Comparison of ENCODE assay signal across 9 mouse cellular contexts in genomic region chr3:69257049-69257699, GRCm38 (mm10). TPM values are rescaled to one million over a fixed set of nuclear protein-coding genes. Genes with fewer than 3 reads are reported as not detected.
A peak's percentile ranks its signal among the peaks of the same experiment; 100 is the strongest.
DNase-seq lines count a peak whose midpoint lies in the region; ATAC-seq lines count a peak whose summit lies in the region.
"Had no signal": no experiment of that assay in that cellular context is flagged by ENCODE, and none has a peak within 500 bp of the region (broad histone marks: within the 10 kb centered on the region; RNA-seq: fewer than 3 reads in every experiment).

No protein-coding gene starts in this region.

- H3K27ac ChIP-seq in hindbrain, embryonic 11.5 days (ENCODE audit: low read depth, low read length): no peak overlapping the region
- H3K27ac ChIP-seq in hindbrain, embryonic 13.5 days: no peak overlapping the region
- no peak overlapping the region for H3K27ac ChIP-seq in forebrain, embryonic 13.5 days
- H3K27ac ChIP-seq in midbrain, embryonic 14.5 days (replicated peaks; ENCODE audit: low read depth, low read length): no peak overlapping the region
- H3K27ac ChIP-seq: embryonic facial prominence, embryonic 15.5 days had no signal

- H3K27me3 ChIP-seq in hindbrain, embryonic 11.5 days (ENCODE audit: control insufficient read depth, insufficient read depth, low read length): no peaks in the 10 kb centered on the region
- H3K27me3 ChIP-seq in hindbrain, embryonic 13.5 days: no peaks in the 10 kb centered on the region
- H3K27me3 ChIP-seq in forebrain, embryonic 13.5 days: no peaks in the 10 kb centered on the region
- no peaks in the 10 kb centered on the region for H3K27me3 ChIP-seq in midbrain, embryonic 14.5 days (ENCODE audit: control insufficient read depth, insufficient read depth, low read length)
- H3K27me3 ChIP-seq: embryonic facial prominence, embryonic 15.5 days had no signal

- H3K9ac ChIP-seq in hindbrain, embryonic 11.5 days (ENCODE audit: low read depth, low read length): no peak overlapping the region
- no peak overlapping the region for H3K9ac ChIP-seq in hindbrain, embryonic 13.5 days
- no peak overlapping the region for H3K9ac ChIP-seq in forebrain, embryonic 13.5 days
- H3K9ac ChIP-seq in midbrain, embryonic 14.5 days (replicated peaks; ENCODE audit: low read length): no peak overlapping the region
- H3K9ac ChIP-seq: embryonic facial prominence, embryonic 15.5 days had no signal

- 6% methylated on average over 2 of the region's 2 CpGs for WGBS in hindbrain, embryonic 11.5 days
- WGBS in hindbrain, embryonic 13.5 days: 8% methylated on average over 2 of the region's 2 CpGs
- 7% methylated on average over 2 of the region's 2 CpGs for WGBS in forebrain, embryonic 13.5 days
- 10% methylated on average over 2 of the region's 2 CpGs for WGBS in midbrain, embryonic 14.5 days

- peak; percentile 75 for DNase-seq in hindbrain, embryonic 11.5 days (ENCODE audit: low spot score)
- peak; percentile 85 for DNase-seq in CD4-positive, CD25-positive, alpha-beta regulatory T cell, adult 2 months (ENCODE audit: low read depth, low spot score)
- DNase-seq in brain, adult 2 months (ENCODE audit: low read depth, low spot score): peak; percentile 89
- peak; percentile 22 to 33 for DNase-seq in kidney, postnatal 4 days
- peak; percentile 92 for DNase-seq in midbrain, embryonic 14.5 days
- peak; percentile 19 for DNase-seq in yolk sac, embryonic 10.5 days (ENCODE audit: low spot score)

- no peaks in the 10 kb centered on the region for H3K9me3 ChIP-seq in hindbrain, embryonic 11.5 days (ENCODE audit: control insufficient read depth, low read length)
- no peaks in the 10 kb centered on the region for H3K9me3 ChIP-seq in hindbrain, embryonic 13.5 days
- no peaks in the 10 kb centered on the region for H3K9me3 ChIP-seq in forebrain, embryonic 13.5 days (replicated peaks)
- H3K9me3 ChIP-seq in midbrain, embryonic 14.5 days (ENCODE audit: control insufficient read depth, low read length): no peaks in the 10 kb centered on the region
- H3K9me3 ChIP-seq: embryonic facial prominence, embryonic 15.5 days had no signal

- no peaks in the 10 kb centered on the region for H3K4me1 ChIP-seq in hindbrain, embryonic 11.5 days (replicated peaks; ENCODE audit: control insufficient read depth, insufficient read depth, low read length)
- H3K4me1 ChIP-seq in hindbrain, embryonic 13.5 days (replicated peaks): no peaks in the 10 kb centered on the region
- H3K4me1 ChIP-seq in forebrain, embryonic 13.5 days: peaks cover 4% of the 10 kb centered on the region; the same call in 1 of the 2 replicates
- H3K4me1 ChIP-seq in midbrain, embryonic 14.5 days (ENCODE audit: control insufficient read depth, insufficient read depth, low read length): no peaks in the 10 kb centered on the region
- H3K4me1 ChIP-seq: embryonic facial prominence, embryonic 15.5 days had no signal

- H3K4me2 ChIP-seq in hindbrain, embryonic 11.5 days (replicated peaks; ENCODE audit: low read depth, low read length): no peak overlapping the region
- H3K4me2 ChIP-seq in hindbrain, embryonic 13.5 days: no peak overlapping the region
- H3K4me2 ChIP-seq in forebrain, embryonic 13.5 days: no peak overlapping the region
- no peak overlapping the region for H3K4me2 ChIP-seq in midbrain, embryonic 14.5 days (ENCODE audit: low read length)
- H3K4me2 ChIP-seq: embryonic facial prominence, embryonic 15.5 days had no signal

- ATAC-seq in hindbrain, embryonic 11.5 days (ENCODE audit: low FRiP score): peak; percentile 61; the same call in 1 of the 2 replicates
- ATAC-seq in hindbrain, embryonic 13.5 days (ENCODE audit: low FRiP score): no peak
- ATAC-seq in forebrain, embryonic 13.5 days: peak; percentile 59
- ATAC-seq in midbrain, embryonic 14.5 days (ENCODE audit: low FRiP score, low TSS enrichment): peak; percentile 58; the same call in 1 of the 2 replicates

- H3K36me3 ChIP-seq in hindbrain, embryonic 11.5 days (ENCODE audit: control insufficient read depth, insufficient read depth, low read length): no peaks in the 10 kb centered on the region
- no peaks in the 10 kb centered on the region for H3K36me3 ChIP-seq in hindbrain, embryonic 13.5 days
- no peaks in the 10 kb centered on the region for H3K36me3 ChIP-seq in forebrain, embryonic 13.5 days (ENCODE audit: poor library complexity, severe bottlenecking)
- H3K36me3 ChIP-seq in midbrain, embryonic 14.5 days (ENCODE audit: control insufficient read depth, insufficient read depth, low read length): no peaks in the 10 kb centered on the region
- H3K36me3 ChIP-seq: embryonic facial prominence, embryonic 15.5 days had no signal

- H3K4me3 ChIP-seq in hindbrain, embryonic 11.5 days (ENCODE audit: low read depth, low read length): no peak overlapping the region
- H3K4me3 ChIP-seq in hindbrain, embryonic 13.5 days: no peak overlapping the region
- no peak overlapping the region for H3K4me3 ChIP-seq in forebrain, embryonic 13.5 days
- no peak overlapping the region for H3K4me3 ChIP-seq in midbrain, embryonic 14.5 days (replicated peaks; ENCODE audit: low read depth, low read length)
- H3K4me3 ChIP-seq: embryonic facial prominence, embryonic 15.5 days had no signal

RNA-seq across cellular contexts. Expression of gene Arl14, which starts 35.0 kb away (rescaled TPM):
- polyA plus RNA-seq in hindbrain, embryonic 11.5 days (2014; fragmentation: Nextera tagmentation; extraction: Ambion mirVana): not detected in 2 replicates
- polyA plus RNA-seq in hindbrain, embryonic 13.5 days (2015; fragmentation: Nextera tagmentation; extraction: Ambion mirVana): not detected in 2 replicates
- not detected in 2 replicates for polyA plus RNA-seq in forebrain, embryonic 13.5 days (2015; fragmentation: Nextera tagmentation; extraction: Ambion mirVana)
- not detected in 2 replicates for polyA plus RNA-seq in midbrain, embryonic 14.5 days (2014; fragmentation: Nextera tagmentation; extraction: Ambion mirVana)

RNA-seq across cellular contexts. Expression of gene Ppm1l, which starts 59.5 kb away (rescaled TPM):
- 17.1 and 17.2 TPM in 2 replicates for polyA plus RNA-seq in hindbrain, embryonic 11.5 days (2014; fragmentation: Nextera tagmentation; extraction: Ambion mirVana)
- polyA plus RNA-seq in hindbrain, embryonic 13.5 days (2015; fragmentation: Nextera tagmentation; extraction: Ambion mirVana): 22.6 and 23.9 TPM in 2 replicates
- polyA plus RNA-seq in forebrain, embryonic 13.5 days (2015; fragmentation: Nextera tagmentation; extraction: Ambion mirVana): 21.1 and 21.4 TPM in 2 replicates
- 20.4 and 26.2 TPM in 2 replicates for polyA plus RNA-seq in midbrain, embryonic 14.5 days (2014; fragmentation: Nextera tagmentation; extraction: Ambion mirVana)

Comparison
In these comparisons a context has a peak if more than half of its experiments do, and no peak if none do; other contexts are left out.
1. DNase-seq: peak in every context shown above with its lines; median percentile 92 in midbrain, embryonic 14.5 days; 89 in brain, adult 2 months; 85 in CD4-positive, CD25-positive, alpha-beta regulatory T cell, adult 2 months; 75 in hindbrain, embryonic 11.5 days; 28 in kidney, postnatal 4 days; 19 in yolk sac, embryonic 10.5 days.